Mouse (Mus musculus): ENCODE data around the gene Olfr305. TPM values are rescaled to one million over a fixed set of nuclear protein-coding genes. Genes with fewer than 3 reads are reported as not detected.
"Not testable (repeated sequence)": the region's sequence is repeated elsewhere in the genome, so short reads cannot be mapped to it uniquely, and the experiment has no call there.

Gene Olfr305
- polyA plus RNA-seq (2014; fragmentation: Nextera tagmentation; extraction: Ambion mirVana): not detected in 2 replicates

GRCm38 (mm10) chr7:86366828-86367227, at the start of gene Olfr305:
Gene Olfr305, minus strand, starts transcription at chr7:86366928.
- no peaks in the 10 kb centered on the region for H3K27me3 ChIP-seq (ENCODE audit: control insufficient read depth, insufficient read depth, low read length)
- no peak within 1 kb of the TSS for H3K4me3 ChIP-seq (ENCODE audit: low read length)
- H3K9me3 ChIP-seq (ENCODE audit: control insufficient read depth, low read length): no peaks in the 10 kb centered on the region
- H3K4me2 ChIP-seq (replicated peaks; ENCODE audit: low read depth, low read length): no peak within 1 kb of the TSS
- ATAC-seq (ENCODE audit: low FRiP score, low TSS enrichment): no peak
- H3K9ac ChIP-seq (ENCODE audit: low read depth, low read length): no peak within 1 kb of the TSS
- no peaks in the 10 kb centered on the region for H3K4me1 ChIP-seq (ENCODE audit: control insufficient read depth, insufficient read depth, low read length)
- H3K27ac ChIP-seq (ENCODE audit: low read depth, low read length): no peak within 1 kb of the TSS
- WGBS: 86% methylated on average over 1 of the region's 1 CpGs
- no peaks in the 10 kb centered on the region for H3K36me3 ChIP-seq (ENCODE audit: control insufficient read depth, insufficient read depth, low read length)

- H3K36me3 ChIP-seq (ENCODE audit: control insufficient read depth, insufficient read depth, low read length): no peaks in the 10 kb centered on the region
- no peak within 1 kb of the TSS for H3K27ac ChIP-seq (ENCODE audit: low read depth, low read length)
- no peak for ATAC-seq (ENCODE audit: low FRiP score, low TSS enrichment)
- H3K4me2 ChIP-seq (replicated peaks; ENCODE audit: low read depth, low read length): no peak within 1 kb of the TSS
- H3K4me3 ChIP-seq (ENCODE audit: low read length): no peak within 1 kb of the TSS
- no peaks in the 10 kb centered on the region for H3K4me1 ChIP-seq (ENCODE audit: control insufficient read depth, insufficient read depth, low read length)
- no peaks in the 10 kb centered on the region for H3K9me3 ChIP-seq (ENCODE audit: control insufficient read depth, low read length)
- H3K27me3 ChIP-seq (ENCODE audit: control insufficient read depth, insufficient read depth, low read length): no peaks in the 10 kb centered on the region
- WGBS: 87% methylated on average over 2 of the region's 2 CpGs
- H3K9ac ChIP-seq (ENCODE audit: low read depth, low read length): no peak within 1 kb of the TSS
Measured at GRCm38 (mm10) chr7:86403546-86403945, 36.8 kb upstream of the Olfr305 start, which contains the start of gene Olfr301. Gene Olfr301, plus strand, starts transcription at chr7:86403846.

GRCm38 (mm10) chr7:86397689-86398088, 31.0 kb upstream of the Olfr305 start, which contains the start of gene Olfr303:
Gene Olfr303, minus strand, starts transcription at chr7:86397789.
- Histone ChIP-seq H3K36me3 (ENCODE audit: control insufficient read depth, insufficient read depth, low read length) (no peaks in the 10 kb centered on the region), H3K4me2 (replicated peaks; ENCODE audit: low read depth, low read length) (no peak within 1 kb of the TSS), H3K4me3 (ENCODE audit: low read length) (no peak within 1 kb of the TSS), H3K9me3 (ENCODE audit: control insufficient read depth, low read length) (no peaks in the 10 kb centered on the region), H3K27me3 (ENCODE audit: control insufficient read depth, insufficient read depth, low read length) (no peaks in the 10 kb centered on the region), H3K4me1 (ENCODE audit: control insufficient read depth, insufficient read depth, low read length) (no peaks in the 10 kb centered on the region), H3K9ac (ENCODE audit: low read depth, low read length) (no peak within 1 kb of the TSS), H3K27ac (ENCODE audit: low read depth, low read length) (no peak within 1 kb of the TSS)
- no peak for ATAC-seq (ENCODE audit: low FRiP score, low TSS enrichment)

- Histone ChIP-seq H3K9ac (ENCODE audit: low read depth, low read length) (no peak within 1 kb of the TSS), H3K4me3 (ENCODE audit: low read length) (no peak within 1 kb of the TSS), H3K27ac (ENCODE audit: low read depth, low read length) (no peak within 1 kb of the TSS), H3K9me3 (ENCODE audit: control insufficient read depth, low read length) (no peaks in the 10 kb centered on the region), H3K36me3 (ENCODE audit: control insufficient read depth, insufficient read depth, low read length) (no peaks in the 10 kb centered on the region), H3K4me2 (replicated peaks; ENCODE audit: low read depth, low read length) (no peak within 1 kb of the TSS), H3K4me1 (ENCODE audit: control insufficient read depth, insufficient read depth, low read length) (no peaks in the 10 kb centered on the region), H3K27me3 (ENCODE audit: control insufficient read depth, insufficient read depth, low read length) (no peaks in the 10 kb centered on the region)
- ATAC-seq (ENCODE audit: low FRiP score, low TSS enrichment): no peak
- WGBS: 61% methylated on average over 1 of the region's 1 CpGs
Measured at GRCm38 (mm10) chr7:86386558-86386957, 19.8 kb upstream of the Olfr305 start, which contains the start of gene Olfr304. Gene Olfr304, minus strand, starts transcription at chr7:86386658.

- Histone ChIP-seq H3K9ac (ENCODE audit: low read depth, low read length) (no peak overlapping the region), H3K4me1 (ENCODE audit: control insufficient read depth, insufficient read depth, low read length) (no peaks in the 10 kb centered on the region), H3K4me2 (replicated peaks; ENCODE audit: low read depth, low read length) (no peak overlapping the region), H3K27ac (ENCODE audit: low read depth, low read length) (no peak overlapping the region), H3K9me3 (ENCODE audit: control insufficient read depth, low read length) (no peaks in the 10 kb centered on the region), H3K36me3 (ENCODE audit: control insufficient read depth, insufficient read depth, low read length) (no peaks in the 10 kb centered on the region), H3K4me3 (ENCODE audit: low read length) (no peak overlapping the region), H3K27me3 (ENCODE audit: control insufficient read depth, insufficient read depth, low read length) (no peaks in the 10 kb centered on the region)
- ATAC-seq (ENCODE audit: low FRiP score, low TSS enrichment): no peak
- WGBS: 69% methylated on average over 3 of the region's 3 CpGs
Measured at GRCm38 (mm10) chr7:86385769-86386168, 19.0 kb upstream of the Olfr305 start.

GRCm38 (mm10) chr7:86346296-86346695, 20.4 kb downstream of the Olfr305 start:
- not testable (repeated sequence) for ATAC-seq (ENCODE audit: low FRiP score, low TSS enrichment); H3K9me3 ChIP-seq (ENCODE audit: control insufficient read depth, low read length); H3K4me2 ChIP-seq (replicated peaks; ENCODE audit: low read depth, low read length); H3K4me1 ChIP-seq (ENCODE audit: control insufficient read depth, insufficient read depth, low read length); H3K27ac ChIP-seq (ENCODE audit: low read depth, low read length); H3K9ac ChIP-seq (ENCODE audit: low read depth, low read length); H3K27me3 ChIP-seq (ENCODE audit: control insufficient read depth, insufficient read depth, low read length); H3K36me3 ChIP-seq (ENCODE audit: control insufficient read depth, insufficient read depth, low read length); H3K4me3 ChIP-seq (ENCODE audit: low read length)
- 91% methylated on average over 9 of the region's 9 CpGs for WGBS

- Histone ChIP-seq H3K27me3 (ENCODE audit: control insufficient read depth, insufficient read depth, low read length) (no peaks in the 10 kb centered on the region), H3K4me1 (ENCODE audit: control insufficient read depth, insufficient read depth, low read length) (no peaks in the 10 kb centered on the region), H3K4me2 (replicated peaks; ENCODE audit: low read depth, low read length) (no peak overlapping the region), H3K27ac (ENCODE audit: low read depth, low read length) (no peak overlapping the region), H3K4me3 (ENCODE audit: low read length) (no peak overlapping the region), H3K9me3 (ENCODE audit: control insufficient read depth, low read length) (no peaks in the 10 kb centered on the region), H3K9ac (ENCODE audit: low read depth, low read length) (no peak overlapping the region), H3K36me3 (ENCODE audit: control insufficient read depth, insufficient read depth, low read length) (no peaks in the 10 kb centered on the region)
- 78% methylated on average over 3 of the region's 3 CpGs for WGBS
- no peak for ATAC-seq (ENCODE audit: low FRiP score, low TSS enrichment)
Measured at GRCm38 (mm10) chr7:86344253-86344652, 22.5 kb downstream of the Olfr305 start.

GRCm38 (mm10) chr7:86342881-86343565, 23.7 kb downstream of the Olfr305 start:
- no peak overlapping the region for H3K4me2 ChIP-seq (replicated peaks; ENCODE audit: low read depth, low read length)
- no peaks in the 10 kb centered on the region for H3K9me3 ChIP-seq (ENCODE audit: control insufficient read depth, low read length)
- WGBS: 75% methylated on average over 14 of the region's 14 CpGs
- no peaks in the 10 kb centered on the region for H3K27me3 ChIP-seq (ENCODE audit: control insufficient read depth, insufficient read depth, low read length)
- H3K9ac ChIP-seq (ENCODE audit: low read depth, low read length): no peak overlapping the region
- no peak overlapping the region for H3K4me3 ChIP-seq (ENCODE audit: low read length)
- ATAC-seq (ENCODE audit: low FRiP score, low TSS enrichment): no peak
- H3K4me1 ChIP-seq (ENCODE audit: control insufficient read depth, insufficient read depth, low read length): no peaks in the 10 kb centered on the region
- H3K36me3 ChIP-seq (ENCODE audit: control insufficient read depth, insufficient read depth, low read length): no peaks in the 10 kb centered on the region
- H3K27ac ChIP-seq (ENCODE audit: low read depth, low read length): no peak overlapping the region

GRCm38 (mm10) chr7:86337486-86337885, 29.2 kb downstream of the Olfr305 start, which contains the start of gene Olfr307:
Gene Olfr307, minus strand, starts transcription at chr7:86337586.
- Histone ChIP-seq H3K4me2 (replicated peaks; ENCODE audit: low read depth, low read length) (no peak within 1 kb of the TSS), H3K9me3 (ENCODE audit: control insufficient read depth, low read length) (no peaks in the 10 kb centered on the region), H3K9ac (ENCODE audit: low read depth, low read length) (no peak within 1 kb of the TSS), H3K4me1 (ENCODE audit: control insufficient read depth, insufficient read depth, low read length) (no peaks in the 10 kb centered on the region), H3K27me3 (ENCODE audit: control insufficient read depth, insufficient read depth, low read length) (no peaks in the 10 kb centered on the region), H3K4me3 (ENCODE audit: low read length) (no peak within 1 kb of the TSS), H3K36me3 (ENCODE audit: control insufficient read depth, insufficient read depth, low read length) (no peaks in the 10 kb centered on the region), H3K27ac (ENCODE audit: low read depth, low read length) (no peak within 1 kb of the TSS)
- no peak for ATAC-seq (ENCODE audit: low FRiP score, low TSS enrichment)
- 80% methylated on average over 1 of the region's 1 CpGs for WGBS

Data from kidney, embryonic 14.5 days (tissue).